Mouse (Mus musculus) thymus, adult 2 months (tissue): ENCODE results near the gene Bpifa3.

Experiments used
- CTCF ChIP-seq: fragments of 200-500 bp; IDR thresholded peaks from 2 replicates; pipeline ENCODE4 v1.5.1; 2012; ENCODE audit warnings: mild to moderate bottlenecking, control low read depth, low read length, moderate library complexity, borderline replicate concordance; ENCODE audit not compliant: control insufficient read depth, poor library complexity, insufficient read depth; ENCODE audit errors: extremely low read depth
- POLR2A ChIP-seq: fragments of 200-500 bp; IDR thresholded peaks from 2 replicates; pipeline ENCODE4 v1.6.1; 2012; ENCODE audit warnings: mild to moderate bottlenecking, low read length, control low read depth, moderate library complexity; ENCODE audit not compliant: control insufficient read depth, poor library complexity, insufficient read depth; ENCODE audit errors: extremely low read depth

GRCm38 (mm10) chr2:154117381-154117780 is 12.8 kb upstream of the Bpifa3 start:
- TF ChIP-seq CTCF (no peak), POLR2A (no peak)
